In the genomic region with DNA sequence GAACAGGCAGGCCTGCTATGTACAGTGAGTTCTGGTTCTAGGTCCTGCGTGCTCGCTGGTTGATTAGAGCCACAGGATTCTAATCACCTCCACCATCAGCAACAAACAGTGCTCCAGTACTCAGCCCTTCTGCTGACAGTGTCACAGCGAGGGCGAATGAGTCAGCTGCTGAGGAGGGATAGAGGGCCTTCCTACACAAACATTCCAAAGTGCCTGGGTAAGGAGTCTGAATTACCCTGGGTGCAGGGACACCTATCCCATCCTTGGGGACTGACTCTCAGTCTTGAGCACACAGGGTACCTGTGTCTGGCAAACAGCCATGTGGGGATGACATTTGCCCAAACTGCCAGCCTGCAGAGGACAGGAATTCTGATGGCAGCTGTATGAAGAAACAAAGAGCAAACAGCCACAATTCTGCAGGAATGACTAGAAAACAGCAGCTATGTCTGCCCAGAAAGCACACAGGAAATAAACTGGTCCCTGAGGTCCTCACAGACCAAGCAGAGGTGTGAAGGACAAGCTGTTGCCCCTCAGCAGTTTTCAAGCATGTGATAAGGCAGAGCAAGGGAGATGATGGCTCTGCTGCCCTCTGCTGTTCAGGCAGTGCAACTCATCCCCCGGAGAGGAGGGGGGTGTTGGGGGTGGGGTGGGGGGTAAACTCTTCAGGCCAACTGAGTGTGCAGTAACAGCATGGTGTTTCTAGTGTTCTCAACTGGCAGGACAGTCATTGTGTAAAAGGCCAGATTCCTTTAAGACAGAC, we compare ENCODE assay signal across 9 mouse cellular contexts.
DNase-seq lines count a peak whose midpoint lies in the region; ATAC-seq and TF ChIP-seq lines count a peak whose summit lies in the region.
"Had no signal": no experiment of that assay in that cellular context is flagged by ENCODE, and none has a peak within 500 bp of the region (broad histone marks: within the 10 kb centered on the region; RNA-seq: fewer than 3 reads in every experiment).

No protein-coding gene starts in this region.

- H3K36me3 ChIP-seq in kidney, adult 2 months (ENCODE audit: control insufficient read depth, insufficient read depth, low read length), result no peaks in the 10 kb centered on the region

- H3K27me3 ChIP-seq in kidney, adult 2 months (replicated peaks; ENCODE audit: control insufficient read depth, insufficient read depth, low read length), result no peaks in the 10 kb centered on the region

- TF ChIP-seq POLR2A in kidney, adult 2 months (IDR thresholded peaks at IDR 0.05; ENCODE audit: low read depth, low read length), result no peak

- no peak overlapping the region for H3K4me3 ChIP-seq in kidney, adult 2 months (ENCODE audit: insufficient read depth, low read depth, low read length)
- H3K4me3 ChIP-seq: erythroblast, embryonic 14.5 days had no signal

- no peaks in the 10 kb centered on the region; the same call in 1 of the 2 replicates for H3K4me1 ChIP-seq in kidney, adult 2 months (ENCODE audit: control insufficient read depth, insufficient read depth, low read length)

- TF ChIP-seq CTCF in kidney, adult 2 months (conservative IDR thresholded peaks at IDR 0.05; ENCODE audit: insufficient read depth, insufficient read length, low read depth, low read length), result peak; percentile 76

- ATAC-seq in erythroid progenitor cell, adult 5-6 weeks (replicated peaks; ENCODE audit: low FRiP score, poor library complexity, severe bottlenecking), result 0 out of 2 replicates have a peak, but pooled peaks have one; percentile 19
- peak; percentile 71 for ATAC-seq in megakaryocyte-erythroid progenitor cell, adult 5-6 weeks (replicated peaks; ENCODE audit: low FRiP score, low TSS enrichment, poor library complexity, severe bottlenecking)

- no peak overlapping the region for H3K27ac ChIP-seq in kidney, adult 2 months (ENCODE audit: insufficient read depth, low read depth, low read length)

- WGBS in kidney, adult 2 months, result 54% methylated on average over 5 of the region's 5 CpGs

- peak; percentile 38 for DNase-seq in kidney, adult 2 months
- DNase-seq in kidney, adult 9 months, result no peak
- peak; percentile 32 to 44 for DNase-seq in CD8-positive naive resting alpha-beta T cell, adult 2 months (ENCODE audit: low read depth in 2 of 2, low spot score in 2 of 2)
- DNase-seq in adrenal gland, postnatal 14 days, result peak; percentile 80
- DNase-seq in kidney, postnatal 25 days, result peak; percentile 46 to 61
- DNase-seq in thymus, postnatal 10 days (ENCODE audit: low spot score in 2 of 2), result peak; percentile 11 to 67
